Mouse (Mus musculus) testis, postnatal 10 days (tissue): Measurements from ENCODE around the gene Olfr287.

ENCODE experiments used
- DNase-seq: peaks from one replicate; pipeline ENCODE4 v3.0.0; 2021; ENCODE audit warnings: low spot score

Olfr287 gene

GRCm38 (mm10) chr15:98220877-98221276, at the start of gene Olfr287, which contains the start of gene Gm44579:
Olfr287 (minus strand) TSS chr15:98221056.
Gm44579 (minus strand) TSS chr15:98220977.
- DNase-seq: no peak

- DNase-seq: no peak
Observed at GRCm38 (mm10) chr15:98257776-98258175, 36.9 kb upstream of the Olfr287 start.

GRCm38 (mm10) chr15:98257193-98257592, 36.3 kb upstream of the Olfr287 start, which contains the start of gene H1fnt:
H1fnt (minus strand) TSS chr15:98257293.
- no peak for DNase-seq

- no peak for DNase-seq
Observed at GRCm38 (mm10) chr15:98256271-98256670, 35.4 kb upstream of the Olfr287 start.

GRCm38 (mm10) chr15:98235442-98235841, 14.6 kb upstream of the Olfr287 start:
- DNase-seq: no peak

GRCm38 (mm10) chr15:98234350-98234749, 13.5 kb upstream of the Olfr287 start, which contains the start of gene Olfr286:
Olfr286 (minus strand) TSS chr15:98234450.
- DNase-seq: no peak

- DNase-seq: no peak
Observed at GRCm38 (mm10) chr15:98226096-98226495, 5.2 kb upstream of the Olfr287 start.

GRCm38 (mm10) chr15:98225610-98226009, 4.8 kb upstream of the Olfr287 start:
- DNase-seq: peak; percentile 50

GRCm38 (mm10) chr15:98222377-98222776, 1.5 kb upstream of the Olfr287 start:
- DNase-seq: no peak

- no peak for DNase-seq
Observed at GRCm38 (mm10) chr15:98214130-98214529, 6.7 kb downstream of the Olfr287 start.

GRCm38 (mm10) chr15:98213336-98213870, 7.5 kb downstream of the Olfr287 start:
- DNase-seq: no peak

- DNase-seq: no peak
Observed at GRCm38 (mm10) chr15:98209676-98210075, 11.2 kb downstream of the Olfr287 start.

- DNase-seq: no peak
Observed at GRCm38 (mm10) chr15:98195442-98195841, 25.4 kb downstream of the Olfr287 start, which contains the start of gene Olfr288. Olfr288 (minus strand) TSS chr15:98195542.

GRCm38 (mm10) chr15:98184456-98184855, 36.4 kb downstream of the Olfr287 start:
- DNase-seq: no peak

GRCm38 (mm10) chr15:98181856-98182570, 38.8 kb downstream of the Olfr287 start:
- DNase-seq: no peak

GRCm38 (mm10) chr15:98181132-98181711, 39.6 kb downstream of the Olfr287 start:
- DNase-seq: peak; percentile 96

GRCm38 (mm10) chr15:98180567-98181131, 40.2 kb downstream of the Olfr287 start:
- DNase-seq: no peak

GRCm38 (mm10) chr15:98177320-98177719, 43.5 kb downstream of the Olfr287 start:
- no peak for DNase-seq

- DNase-seq: peak; percentile 55
Observed at GRCm38 (mm10) chr15:98173821-98174220, 47.0 kb downstream of the Olfr287 start.

- DNase-seq: no peak
Observed at GRCm38 (mm10) chr15:98172113-98172512, 48.7 kb downstream of the Olfr287 start.

- DNase-seq: no peak
Observed at GRCm38 (mm10) chr15:98170917-98171316, 49.9 kb downstream of the Olfr287 start.

- no peak for DNase-seq
Observed at GRCm38 (mm10) chr15:98170365-98170764, 50.5 kb downstream of the Olfr287 start.

GRCm38 (mm10) chr15:98168622-98169004, 52.2 kb downstream of the Olfr287 start:
- peak; percentile 47 for DNase-seq
